Mouse (Mus musculus): ENCODE measurements at regions not wholly inside any gene's neighbourhood (a gene's known extent, or its start where the extent isn't known, plus 50 kb on each side); places are given as distances from the start of the nearest gene placed in this dataset.

GRCm38 (mm10) chr9:14069076-14069475 lies 205.8 kb upstream of the Sesn3 start:
- TF ChIP-seq CTCF (IDR thresholded peaks at IDR 0.05; ENCODE audit: low read depth): no peak
- no peak for TF ChIP-seq EP300 (IDR thresholded peaks at IDR 0.05; ENCODE audit: low read depth)
